Mouse (Mus musculus): Measurements from ENCODE around the gene Grin2c.

GRCm38 (mm10) chr11:115222570-115222969 is 44.5 kb downstream of the Grin2c start:
- TF ChIP-seq CTCF (IDR thresholded peaks at IDR 0.05; ENCODE audit: borderline replicate concordance, extremely low read depth, insufficient read depth, insufficient read length) (no peak), POLR2A (IDR thresholded peaks at IDR 0.05; ENCODE audit: borderline replicate concordance, extremely low read depth, insufficient read depth, insufficient read length, poor library complexity, severe bottlenecking) (no peak)
